Mouse (Mus musculus) kidney, adult 18-20 months (tissue): ENCODE data around the gene Polr2e.

Source experiments
- DNase-seq: peaks from one replicate; pipeline ENCODE4 v3.0.0; 2021

Gene Polr2e

DNA sequence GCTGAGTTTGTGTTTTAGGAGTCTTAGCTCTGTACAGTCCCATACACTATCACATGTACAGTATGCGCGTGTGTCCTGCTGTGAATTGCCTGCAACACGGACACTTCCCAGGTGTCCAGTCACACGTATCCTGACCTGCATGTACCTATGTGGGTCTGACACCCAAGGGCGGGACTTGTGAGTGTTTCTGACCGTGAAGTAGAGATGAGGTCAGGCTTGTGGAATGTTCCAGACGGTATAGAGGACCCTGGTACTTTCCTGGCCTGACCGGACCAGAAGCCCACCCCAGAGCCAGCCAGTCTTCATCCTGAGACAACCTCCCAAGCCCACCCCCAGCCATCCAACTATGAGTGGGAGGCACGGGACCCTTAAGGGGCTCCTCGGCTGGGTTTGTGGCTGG lies 24.0 kb downstream of the Polr2e start:
- no peak for DNase-seq

DNA sequence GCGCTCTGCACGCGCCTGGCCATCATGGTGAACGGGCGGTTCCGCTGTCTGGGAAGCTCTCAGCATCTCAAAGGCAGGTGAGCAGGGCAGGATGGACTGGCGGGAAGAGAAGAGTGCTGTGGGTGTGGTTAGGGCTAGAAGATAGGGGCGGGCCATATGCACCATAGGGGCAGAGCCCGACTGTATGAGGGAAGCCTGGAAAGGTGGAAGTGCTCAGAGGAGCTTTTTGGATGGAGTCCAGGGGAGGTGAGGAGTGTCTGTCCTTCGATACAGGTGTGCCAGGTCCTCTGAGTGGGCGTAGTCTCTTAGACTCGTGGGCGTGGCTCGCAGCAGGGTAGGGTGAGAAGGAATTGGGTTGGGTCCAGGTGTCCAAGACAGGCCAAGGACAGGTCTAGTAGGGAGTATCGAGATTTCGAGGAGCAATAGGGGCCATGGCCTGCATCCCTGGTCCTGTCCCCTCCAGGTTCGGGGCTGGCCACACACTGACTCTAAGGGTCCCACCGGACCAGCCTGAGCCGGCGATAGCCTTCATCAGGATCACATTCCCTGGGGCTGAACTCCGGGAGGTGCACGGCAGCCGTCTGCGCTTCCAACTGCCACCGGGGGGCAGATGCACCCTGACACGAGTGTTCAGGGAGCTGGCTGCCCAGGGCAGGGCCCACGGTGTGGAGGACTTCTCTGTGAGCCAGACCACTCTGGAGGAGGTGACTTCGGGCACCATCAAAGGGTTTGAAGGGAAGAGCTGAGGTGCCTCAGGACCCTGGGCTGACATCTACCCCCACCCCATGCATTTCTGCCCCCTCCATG lies 24.9 kb downstream of the Polr2e start:
- no peak for DNase-seq

DNA sequence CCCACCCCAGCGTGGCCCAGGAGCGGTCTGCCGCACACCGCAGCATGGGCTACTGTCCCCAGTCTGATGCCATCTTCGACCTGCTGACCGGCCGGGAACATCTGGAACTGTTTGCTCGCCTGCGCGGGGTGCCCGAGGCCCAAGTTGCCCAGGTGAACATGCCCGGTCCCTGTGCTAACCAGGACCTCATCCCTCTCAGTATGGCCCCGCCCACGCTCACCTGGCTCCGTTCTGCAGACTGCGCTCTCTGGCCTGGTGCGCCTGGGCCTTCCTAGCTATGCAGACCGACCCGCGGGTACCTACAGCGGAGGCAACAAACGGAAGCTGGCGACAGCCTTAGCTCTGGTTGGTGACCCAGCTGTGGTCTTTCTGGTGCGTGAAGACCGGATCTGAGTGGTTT lies 26.0 kb downstream of the Polr2e start:
- DNase-seq = no peak

DNA sequence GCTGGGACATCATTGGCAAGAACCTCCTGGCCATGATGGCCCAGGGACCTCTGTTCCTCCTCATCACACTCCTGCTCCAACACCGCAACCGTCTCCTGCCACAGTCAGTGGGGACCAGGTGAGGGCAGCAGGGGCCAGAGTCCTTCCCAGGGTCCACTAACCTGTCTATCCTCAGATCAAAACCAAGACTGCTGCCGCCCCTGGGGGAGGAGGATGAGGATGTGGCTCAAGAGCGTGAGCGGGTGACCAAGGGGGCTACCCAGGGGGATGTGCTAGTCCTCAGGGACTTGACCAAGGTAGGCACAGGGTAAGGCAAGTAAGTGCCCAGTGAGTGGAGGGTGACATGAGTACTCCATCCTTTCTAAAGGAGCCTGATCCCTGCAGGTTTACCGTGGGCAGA lies 27.9 kb downstream of the Polr2e start:
- no peak for DNase-seq

DNA sequence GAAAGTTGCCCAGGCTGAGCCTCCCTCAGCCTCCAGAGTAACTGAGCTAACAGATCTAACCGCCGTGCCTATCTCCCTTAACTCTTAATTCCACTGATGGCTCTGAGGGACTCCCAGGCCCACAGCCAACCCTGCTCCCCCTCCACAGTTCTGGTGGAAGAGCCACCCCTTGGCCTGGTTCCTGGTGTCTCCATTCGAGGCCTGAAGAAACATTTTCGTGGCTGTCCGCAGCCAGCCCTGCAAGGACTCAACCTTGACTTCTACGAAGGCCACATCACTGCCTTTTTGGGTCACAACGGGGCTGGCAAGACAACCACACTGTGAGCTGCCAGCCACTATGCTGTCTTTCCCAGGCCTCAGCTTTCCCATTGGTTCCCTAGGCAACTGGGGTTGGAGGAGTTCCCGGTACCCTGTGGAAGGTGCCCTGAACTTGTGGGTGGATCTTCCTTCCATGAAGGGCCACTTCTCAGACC lies 35.3 kb downstream of the Polr2e start:
- no peak for DNase-seq

DNA sequence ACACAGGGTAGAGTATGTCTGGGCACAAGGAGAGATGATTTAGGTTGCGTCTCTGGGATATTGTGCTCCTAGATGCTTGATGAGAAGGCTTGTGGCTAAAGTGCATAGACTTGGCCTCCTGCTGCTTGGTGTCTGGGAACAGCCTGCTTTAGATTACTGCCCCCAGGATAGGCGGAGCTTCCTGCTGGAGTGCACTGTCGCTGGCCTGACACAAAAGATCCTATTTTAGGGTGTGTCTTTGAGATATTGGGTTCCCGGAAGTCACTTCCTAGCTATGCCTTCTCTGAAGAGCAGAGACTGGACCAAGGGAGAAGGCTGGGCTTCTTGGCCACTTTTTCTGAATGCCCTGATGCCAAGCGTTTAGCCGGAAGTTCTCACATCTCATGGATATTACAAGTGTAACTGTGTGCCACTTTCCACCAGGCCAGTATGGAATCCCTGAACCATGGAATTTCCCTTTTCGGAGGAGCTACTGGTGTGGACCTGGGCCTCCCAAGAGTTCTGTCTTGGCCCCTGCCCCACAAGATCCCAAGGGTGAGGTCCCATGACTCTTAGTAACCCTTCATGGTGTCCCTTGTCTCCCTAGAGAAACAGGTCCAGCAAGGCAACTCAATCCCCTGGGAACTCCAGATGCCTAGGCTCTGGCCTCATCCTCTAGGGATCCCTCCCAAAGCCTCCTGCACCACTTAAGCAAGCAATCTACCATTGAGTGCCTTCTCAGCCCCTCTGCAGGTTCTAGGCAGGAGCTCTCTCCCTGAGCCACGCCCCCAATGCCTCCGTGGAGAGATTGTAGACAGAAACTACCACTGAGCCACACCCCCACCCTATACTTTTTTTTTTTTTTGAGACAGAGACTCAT lies 36.0 kb downstream of the Polr2e start:
- peak; percentile 18 for DNase-seq

DNA sequence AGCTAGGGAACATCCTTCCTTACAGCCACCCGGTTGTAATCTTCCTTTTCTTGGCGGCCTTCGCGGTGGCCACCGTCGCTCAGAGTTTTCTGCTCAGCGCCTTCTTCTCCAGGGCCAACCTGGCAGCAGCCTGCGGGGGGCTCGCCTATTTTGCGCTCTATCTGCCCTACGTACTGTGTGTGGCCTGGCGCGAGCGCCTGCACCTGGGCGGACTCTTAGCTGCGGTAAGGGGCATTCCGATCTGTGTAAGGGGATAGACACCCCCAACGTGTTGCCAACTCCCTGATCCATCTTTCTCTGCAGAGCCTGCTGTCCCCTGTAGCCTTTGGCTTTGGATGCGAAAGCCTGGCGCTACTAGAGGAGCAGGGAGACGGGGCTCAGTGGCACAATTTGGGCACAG lies 36.8 kb downstream of the Polr2e start:
- no peak for DNase-seq

DNA sequence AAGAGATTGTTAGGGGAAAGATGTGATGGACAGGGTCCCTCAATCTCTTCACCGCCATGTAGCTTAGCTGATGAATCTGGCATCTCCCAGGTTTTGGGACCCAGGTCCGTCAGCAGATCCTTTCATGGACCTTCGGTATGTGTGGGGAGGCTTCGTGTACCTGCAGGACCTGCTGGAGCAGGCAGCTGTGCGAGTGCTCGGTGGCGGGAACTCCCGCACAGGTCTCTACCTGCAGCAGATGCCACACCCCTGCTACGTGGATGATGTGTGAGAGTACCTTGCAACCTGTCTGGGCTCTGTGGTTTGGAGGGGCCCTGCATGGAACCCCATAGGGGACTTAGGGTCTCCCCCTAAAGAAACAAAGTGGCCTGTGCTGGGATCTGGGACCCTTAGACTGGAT lies 37.6 kb downstream of the Polr2e start:
- DNase-seq = no peak

DNA sequence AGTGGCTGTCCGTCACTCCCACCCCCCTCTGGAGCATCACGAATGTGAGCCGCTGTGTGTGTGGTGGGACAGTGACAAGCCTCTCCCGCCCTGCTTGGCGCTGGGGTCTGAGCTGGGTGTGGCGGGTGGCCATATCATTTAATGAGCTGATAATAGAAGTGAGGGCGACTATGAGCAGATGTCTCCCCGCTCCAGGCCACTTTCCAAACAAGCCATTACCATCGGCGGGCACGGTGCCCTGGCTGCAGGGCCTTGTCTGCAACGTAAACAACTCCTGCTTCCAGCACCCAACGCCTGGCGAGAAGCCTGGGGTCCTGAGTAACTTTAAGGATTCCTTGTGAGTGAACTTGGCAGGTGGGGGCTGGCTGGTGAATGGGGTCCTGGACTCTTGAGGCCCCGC lies 41.8 kb downstream of the Polr2e start:
- DNase-seq = no peak

DNA sequence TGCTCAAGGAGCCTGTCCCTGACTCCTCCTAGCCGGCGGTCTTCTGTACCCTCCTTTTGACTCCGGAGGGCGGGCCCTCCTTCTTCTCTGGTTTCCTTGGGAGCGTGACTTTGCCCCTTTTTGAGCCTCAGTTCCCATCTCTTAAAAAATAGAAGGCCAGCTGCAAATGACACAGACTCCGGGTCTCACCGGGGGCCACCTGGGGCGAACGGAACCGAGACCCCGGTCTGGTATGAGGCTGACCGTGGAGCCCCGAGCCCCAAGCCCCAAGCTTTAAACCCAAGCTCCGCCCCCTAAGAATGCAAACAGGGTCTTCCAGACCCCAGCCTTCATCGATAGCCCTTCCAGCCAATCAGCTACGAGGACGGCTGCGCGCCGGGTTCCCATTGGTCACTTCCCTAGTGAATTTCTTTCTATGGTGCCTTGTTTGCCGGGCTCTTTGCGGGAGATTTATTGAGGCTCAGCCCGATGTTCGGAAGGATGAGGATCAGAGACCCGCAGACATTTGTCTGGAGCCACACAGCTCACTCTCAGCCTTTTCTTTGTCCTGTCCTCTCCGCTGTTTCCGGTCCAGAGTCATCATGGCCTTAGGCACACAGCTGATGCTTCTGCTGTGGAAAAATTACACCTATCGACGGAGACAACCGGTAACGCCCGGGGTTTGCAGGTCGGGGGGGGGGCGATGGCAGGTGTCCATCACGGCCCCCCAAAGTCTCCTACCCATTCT lies 42.4 kb downstream of the Polr2e start:
- peak; percentile 65 for DNase-seq

DNA sequence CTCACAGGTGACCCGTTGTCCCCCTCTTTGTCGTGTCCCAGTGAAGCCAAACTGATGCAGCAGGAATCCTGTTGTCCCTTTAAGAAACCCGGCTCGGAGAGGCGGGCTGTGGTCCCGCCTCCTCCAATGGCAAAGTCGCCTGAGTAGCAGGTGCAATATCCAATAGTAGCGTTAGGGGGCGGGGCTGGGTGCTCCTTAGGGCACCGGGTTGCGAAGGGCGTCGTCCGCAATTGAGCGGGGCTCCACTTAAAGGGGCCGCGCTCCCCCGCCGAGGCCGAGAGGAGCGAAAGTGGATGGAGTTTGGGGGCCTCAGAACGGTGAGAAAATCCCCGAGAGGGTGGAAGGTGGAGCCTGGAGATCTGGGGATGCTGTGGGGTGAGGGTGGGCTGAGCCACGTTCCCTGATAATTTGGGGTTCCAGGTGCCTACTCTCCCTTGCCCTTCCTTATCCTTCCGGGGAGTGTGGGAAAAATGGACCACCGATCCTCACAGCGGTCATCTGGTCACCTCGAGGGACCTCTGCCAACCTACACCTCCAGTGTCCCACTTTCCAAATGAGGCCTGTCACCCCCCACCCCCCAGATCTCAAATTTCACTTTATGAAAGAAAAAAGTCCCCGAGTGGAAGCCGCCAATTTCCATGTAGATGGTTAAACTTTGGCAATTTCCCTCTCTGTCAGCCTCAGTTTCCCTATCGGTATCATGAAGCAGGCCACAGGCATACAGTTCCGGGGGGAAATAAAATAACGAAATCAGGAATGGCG lies 43.1 kb downstream of the Polr2e start, which contains the start of gene Abca7:
Gene Abca7 (plus strand): TSS at position 223 of the 762 bp plus-strand sequence.
- peak; percentile 97 for DNase-seq

DNA sequence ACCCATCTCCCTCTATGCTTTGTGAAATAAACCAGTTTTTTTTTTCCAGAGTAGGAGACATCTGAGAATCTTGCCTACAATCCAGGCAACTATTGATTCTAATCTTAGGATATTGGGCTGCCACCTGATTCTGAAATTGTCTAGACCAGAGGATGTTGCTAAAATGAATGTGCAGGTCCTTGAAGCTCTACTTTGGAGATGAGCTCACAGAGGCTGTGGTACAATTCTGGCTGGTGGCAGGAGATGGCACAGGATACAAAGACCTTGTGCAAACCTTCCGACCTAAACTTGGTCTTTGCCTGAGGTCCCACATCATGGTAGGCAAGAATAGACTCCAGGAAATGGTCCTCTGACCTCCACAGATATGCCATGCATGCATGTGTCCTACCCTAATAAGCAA lies 44.0 kb downstream of the Polr2e start:
- no peak for DNase-seq

DNA sequence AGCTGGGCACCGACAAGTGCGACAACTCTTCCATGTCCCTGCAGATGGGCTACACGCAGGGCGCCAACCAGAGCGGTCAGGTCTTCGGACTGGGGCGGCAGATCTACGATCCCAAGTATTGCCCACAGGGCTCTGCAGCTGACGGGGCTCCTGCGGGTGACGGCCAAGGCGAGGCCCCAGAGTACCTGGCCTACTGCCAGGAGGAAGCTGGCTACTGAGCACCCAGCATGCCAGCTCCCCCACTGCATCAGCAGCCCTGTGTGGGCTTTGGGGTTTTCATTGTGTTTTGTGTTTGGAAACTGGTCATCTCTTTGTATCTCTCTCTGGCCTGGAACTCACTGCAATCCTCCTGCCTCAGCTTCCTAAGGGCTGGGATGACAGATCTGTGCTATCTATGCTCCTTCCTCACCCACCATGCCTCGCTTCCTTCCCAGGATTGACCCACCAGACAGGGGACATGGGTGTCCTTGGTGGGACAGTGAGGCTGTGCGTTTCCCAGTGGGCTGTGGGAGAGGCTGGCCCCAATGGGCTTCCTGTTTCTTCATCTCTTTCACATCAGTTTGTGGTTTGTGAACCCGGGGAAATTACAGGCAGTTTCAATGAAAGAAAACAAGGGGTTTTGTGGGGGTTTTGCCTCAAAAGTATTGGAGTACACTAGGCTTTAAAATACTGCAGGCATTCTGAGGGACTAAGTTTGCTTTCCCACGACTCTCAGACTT lies 45.0 kb downstream of the Polr2e start:
- peak; percentile 40 for DNase-seq

DNA sequence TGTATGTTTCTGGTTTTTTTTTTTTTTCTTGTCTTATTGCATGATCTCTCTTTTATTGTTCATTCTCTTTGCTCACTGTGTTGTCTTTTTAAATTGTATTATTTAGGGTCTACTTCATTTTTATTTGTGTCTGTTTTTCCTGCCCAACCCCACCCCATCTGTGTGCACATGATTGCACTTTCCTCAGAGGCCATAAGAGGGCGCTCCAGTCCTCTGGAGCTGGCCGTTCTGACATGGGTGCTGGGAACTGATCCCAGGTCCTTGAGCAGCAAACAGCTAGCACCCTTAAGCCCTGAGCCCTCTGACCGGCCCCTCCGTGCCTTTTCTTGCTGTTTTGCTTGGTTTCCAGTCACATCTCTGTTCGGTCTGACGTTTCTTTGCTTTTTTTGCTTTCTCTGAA lies 48.0 kb downstream of the Polr2e start:
- DNase-seq = no peak

DNA sequence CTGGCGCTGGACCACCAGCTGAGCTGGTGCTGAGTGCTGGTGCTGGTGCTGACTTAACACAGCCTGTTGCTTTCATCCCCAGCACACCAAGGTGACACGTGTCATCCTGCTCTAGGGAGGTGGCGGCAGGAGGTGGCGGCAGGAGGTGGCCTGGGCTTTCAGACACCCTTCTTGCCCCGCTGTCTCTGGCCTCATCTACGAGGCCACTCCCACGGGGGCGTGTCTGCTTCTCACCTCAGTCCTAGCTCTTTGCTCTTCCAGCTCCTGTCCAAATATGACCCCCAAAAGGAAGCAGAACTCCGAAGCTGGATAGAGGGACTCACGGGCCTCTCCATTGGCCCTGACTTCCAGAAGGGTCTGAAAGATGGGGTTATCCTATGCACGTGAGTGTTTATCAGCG lies 48.5 kb downstream of the Polr2e start:
- no peak for DNase-seq

DNA sequence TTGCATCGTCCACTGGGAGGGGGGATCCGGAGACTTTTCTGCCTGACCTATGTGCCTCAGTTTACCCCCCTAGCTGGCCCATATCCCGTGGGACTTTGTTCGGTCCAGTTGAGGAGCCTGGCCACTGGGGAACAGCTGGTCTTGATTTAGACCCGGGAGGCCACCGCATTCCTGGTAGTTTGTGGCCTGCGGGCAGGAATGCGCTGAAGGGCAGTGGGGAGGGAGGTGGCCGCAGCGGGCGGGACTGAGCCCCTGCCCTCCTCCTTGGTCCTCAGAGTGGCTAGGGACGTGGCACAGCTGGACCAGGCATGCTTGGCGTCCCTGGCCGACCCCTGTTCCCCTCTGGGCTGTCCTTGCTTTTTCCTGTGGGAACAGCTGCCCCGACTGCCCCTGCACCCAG lies 49.7 kb downstream of the Polr2e start:
- no peak for DNase-seq

DNA sequence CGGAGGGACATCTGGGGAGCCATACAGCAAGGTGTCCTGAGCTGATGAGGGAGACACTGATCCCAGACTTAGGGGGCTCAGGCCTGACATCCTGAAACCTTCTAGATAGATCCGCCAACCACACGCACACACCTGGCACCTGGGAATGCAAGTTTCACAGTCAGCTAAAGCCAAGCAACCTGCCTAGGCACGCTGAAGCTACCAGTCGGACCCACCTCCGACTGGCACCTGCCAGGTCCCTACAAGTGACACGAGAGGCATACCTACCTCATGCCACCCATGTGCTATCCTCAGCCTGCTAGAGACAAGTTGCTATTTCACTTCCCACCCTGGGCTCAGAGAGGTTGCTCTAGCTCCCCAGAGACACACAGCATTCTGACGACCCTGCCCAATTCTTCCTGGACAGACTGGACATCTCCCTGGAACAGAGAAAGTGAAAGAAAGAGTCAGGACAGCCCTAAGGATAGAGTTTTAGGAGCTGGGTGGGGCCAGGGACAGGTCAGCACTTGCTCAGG lies 50.3 kb downstream of the Polr2e start:
- DNase-seq = no peak

DNA sequence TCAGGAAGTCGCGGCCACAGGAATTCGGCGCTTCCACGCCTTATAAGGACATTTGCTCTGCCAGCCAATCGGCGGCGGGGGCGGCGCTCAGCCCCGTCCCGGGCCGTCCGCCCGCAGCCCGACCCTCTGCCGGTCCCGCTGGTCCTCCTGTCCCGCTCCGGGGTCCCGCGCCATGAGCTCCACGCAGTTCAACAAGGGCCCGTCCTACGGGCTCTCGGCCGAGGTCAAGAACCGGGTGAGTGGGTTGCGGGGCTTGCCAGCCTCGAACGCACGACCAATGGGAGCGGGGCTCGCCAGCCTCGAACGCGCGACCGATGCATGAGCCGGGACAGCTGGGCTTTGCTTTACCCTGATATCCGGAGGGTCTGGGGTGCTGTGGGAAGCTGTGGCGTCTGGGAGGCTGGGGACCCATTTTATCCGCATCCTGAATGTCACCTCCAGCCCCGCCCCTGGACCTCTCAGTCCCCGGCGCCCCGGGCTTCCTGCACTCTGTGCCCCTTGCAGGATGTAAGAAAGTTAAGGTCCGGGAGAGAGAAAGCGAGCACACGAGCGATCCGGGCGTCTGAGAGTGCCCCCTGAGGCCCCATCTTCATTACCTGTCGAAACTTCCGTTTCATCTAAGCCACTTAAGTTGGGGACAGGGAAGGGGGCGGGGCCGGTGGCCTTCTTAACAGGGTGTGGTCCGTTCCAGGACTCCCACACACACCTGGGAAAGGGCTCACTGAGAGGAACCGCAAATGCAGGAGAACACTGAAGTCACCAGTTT lies 50.9 kb downstream of the Polr2e start, which contains the start of gene Cnn2:
Gene Cnn2 (plus strand): TSS at position 79 of the 766 bp plus-strand sequence.
- DNase-seq = peak; percentile 63

DNA sequence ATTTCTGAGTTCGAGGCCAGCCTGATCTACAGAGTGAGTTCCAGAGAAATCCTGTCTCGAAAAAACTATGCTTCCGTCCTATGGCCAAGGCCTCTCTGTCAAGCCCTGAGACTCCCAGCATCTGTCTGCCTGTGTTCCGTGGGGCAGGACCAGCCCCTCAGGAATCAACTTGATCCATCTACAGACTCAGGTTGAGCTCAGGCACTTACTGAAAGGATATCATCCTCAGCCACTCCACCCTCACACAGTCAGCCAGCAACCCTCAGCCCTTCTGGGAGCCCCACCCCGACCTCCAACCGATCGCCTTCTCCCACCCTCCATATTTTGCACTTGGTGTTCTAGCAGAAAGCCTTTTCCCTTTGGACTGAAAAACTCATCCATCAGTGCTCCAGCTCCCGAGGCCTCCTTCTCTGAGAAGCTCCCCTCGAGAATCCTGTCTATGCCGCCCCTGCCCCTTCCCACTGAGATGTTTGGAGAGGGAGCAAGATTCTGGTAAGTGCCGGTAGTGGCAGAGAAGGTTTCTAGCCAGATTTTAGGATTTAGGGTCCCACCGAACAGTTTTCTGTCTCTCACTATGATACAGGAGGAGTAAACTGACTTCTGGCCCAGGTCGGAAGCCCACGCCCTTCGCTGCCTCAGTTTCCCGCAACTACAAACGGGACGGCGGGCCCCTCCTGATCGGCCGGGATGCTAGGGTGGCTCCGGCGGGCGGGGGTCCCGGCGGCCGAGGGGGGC lies 51.7 kb downstream of the Polr2e start:
- DNase-seq = no peak

DNA sequence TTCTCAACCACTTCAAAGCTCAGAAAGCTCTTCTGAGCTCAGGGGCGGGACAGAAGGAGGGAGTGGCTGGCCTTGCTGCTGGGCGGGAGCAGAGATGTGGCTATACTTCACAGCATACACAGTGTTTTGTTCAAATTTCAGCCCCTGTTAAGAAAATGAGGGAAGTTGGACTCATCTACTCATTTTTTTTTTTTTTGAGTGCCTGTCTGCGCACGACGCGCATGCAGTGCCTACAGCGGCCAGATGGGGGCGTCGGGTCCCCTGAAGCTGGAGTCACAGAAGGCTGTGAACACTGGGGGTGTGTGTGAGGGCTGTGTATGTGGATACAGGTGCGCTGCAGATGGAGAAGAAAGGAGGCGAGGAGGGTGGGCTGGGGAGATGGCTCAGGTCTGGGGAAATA lies 52.6 kb downstream of the Polr2e start:
- peak; percentile 90 for DNase-seq
